Mouse (Mus musculus) E14TG2a.4 (cell line): Measurements from ENCODE around the gene Prr3.
"Not testable (repeated sequence)": the region's sequence is repeated elsewhere in the genome, so short reads cannot be mapped to it uniquely, and the experiment has no call there.

ENCODE experiments used
- H3K27me3 ChIP-seq: 2 replicates; pipeline ENCODE4 v1.6.1; 2014; ENCODE audit warnings: low read length, control low read depth; ENCODE audit not compliant: insufficient read depth
- H3K36me3 ChIP-seq: 2 replicates; pipeline ENCODE4 v1.6.1; 2014; ENCODE audit warnings: low read length, control low read depth; ENCODE audit not compliant: insufficient read depth
- H3K4me1 ChIP-seq: replicated peaks from 2 replicates; pipeline ENCODE4 v1.6.1; 2014; ENCODE audit warnings: low read depth, low read length, control low read depth
- H3K4me3 ChIP-seq: replicated peaks from 2 replicates; pipeline ENCODE4 v1.5.1; 2014; ENCODE audit warnings: mild to moderate bottlenecking, low read length
- H3K9me3 ChIP-seq: 2 replicates; pipeline ENCODE4 v1.6.1; 2014; ENCODE audit warnings: low read length, control low read depth
- CTCF ChIP-seq: conservative IDR thresholded peaks from 2 replicates; pipeline ENCODE4 v1.5.1; 2014; ENCODE audit warnings: low read length
- NANOG ChIP-seq: IDR thresholded peaks from 2 replicates; pipeline ENCODE4 v1.6.1; 2014; ENCODE audit warnings: borderline replicate concordance, low read length, mixed read lengths
- POU5F1 ChIP-seq: IDR thresholded peaks from 2 replicates; pipeline ENCODE4 v1.6.1; 2014; ENCODE audit warnings: low read length, borderline replicate concordance

Gene Prr3

DNA sequence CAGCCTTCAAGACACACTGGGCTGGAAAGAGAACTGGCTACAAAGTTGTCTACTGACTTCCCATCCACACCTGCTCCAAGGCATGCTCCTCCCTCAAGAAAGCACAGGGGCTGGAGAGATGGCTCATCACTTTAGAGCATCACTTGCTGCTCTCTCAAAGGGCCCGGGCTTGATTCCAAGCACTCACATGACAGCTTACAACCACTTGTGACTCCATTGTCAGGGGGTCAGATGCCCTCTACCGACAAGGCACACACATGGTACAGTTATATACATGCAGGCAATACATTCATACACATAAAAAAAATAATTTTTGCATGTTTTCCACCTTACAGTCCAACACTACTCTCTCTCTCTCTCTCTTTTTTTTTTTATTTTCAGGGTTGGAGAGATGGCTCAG lies 12.4 kb downstream of the Prr3 start:
- H3K9me3 ChIP-seq: no peaks in the 10 kb centered on the region
- TF ChIP-seq CTCF (no peak), POU5F1 (no peak), NANOG (no peak)
- peaks cover 84% of the 10 kb centered on the region for H3K4me1 ChIP-seq
- H3K27me3 ChIP-seq: no peaks in the 10 kb centered on the region
- H3K4me3 ChIP-seq: no peak overlapping the region
- H3K36me3 ChIP-seq: peaks cover 67% of the 10 kb centered on the region

DNA sequence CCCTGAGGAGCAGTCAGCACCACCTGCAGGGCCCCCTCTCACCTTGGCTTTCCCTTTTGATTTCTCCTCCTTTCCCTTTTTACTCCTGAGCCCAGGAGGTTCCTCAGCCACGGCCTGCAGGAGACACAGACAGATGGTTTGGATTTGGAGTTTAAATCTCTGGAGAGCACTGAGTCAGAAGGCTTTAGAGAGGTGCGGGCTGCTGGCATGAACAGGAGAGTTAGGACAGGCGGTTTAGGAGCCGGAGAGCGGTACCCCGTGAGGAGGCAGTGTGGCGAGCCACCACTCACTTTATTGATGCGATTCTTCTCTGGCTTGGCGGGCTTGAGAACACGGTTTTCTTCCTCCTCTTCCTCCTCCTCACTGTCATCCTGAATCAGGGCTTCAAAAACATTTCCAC lies 16.8 kb downstream of the Prr3 start:
- Histone ChIP-seq H3K36me3 (peaks cover 98% of the 10 kb centered on the region), H3K4me1 (peaks cover 92% of the 10 kb centered on the region), H3K4me3 (peak overlapping the region; percentile 32; the same call in 1 of the 2 replicates), H3K9me3 (no peaks in the 10 kb centered on the region), H3K27me3 (no peaks in the 10 kb centered on the region)
- no peak for TF ChIP-seq NANOG
- no peak for TF ChIP-seq POU5F1
- no peak for TF ChIP-seq CTCF

DNA sequence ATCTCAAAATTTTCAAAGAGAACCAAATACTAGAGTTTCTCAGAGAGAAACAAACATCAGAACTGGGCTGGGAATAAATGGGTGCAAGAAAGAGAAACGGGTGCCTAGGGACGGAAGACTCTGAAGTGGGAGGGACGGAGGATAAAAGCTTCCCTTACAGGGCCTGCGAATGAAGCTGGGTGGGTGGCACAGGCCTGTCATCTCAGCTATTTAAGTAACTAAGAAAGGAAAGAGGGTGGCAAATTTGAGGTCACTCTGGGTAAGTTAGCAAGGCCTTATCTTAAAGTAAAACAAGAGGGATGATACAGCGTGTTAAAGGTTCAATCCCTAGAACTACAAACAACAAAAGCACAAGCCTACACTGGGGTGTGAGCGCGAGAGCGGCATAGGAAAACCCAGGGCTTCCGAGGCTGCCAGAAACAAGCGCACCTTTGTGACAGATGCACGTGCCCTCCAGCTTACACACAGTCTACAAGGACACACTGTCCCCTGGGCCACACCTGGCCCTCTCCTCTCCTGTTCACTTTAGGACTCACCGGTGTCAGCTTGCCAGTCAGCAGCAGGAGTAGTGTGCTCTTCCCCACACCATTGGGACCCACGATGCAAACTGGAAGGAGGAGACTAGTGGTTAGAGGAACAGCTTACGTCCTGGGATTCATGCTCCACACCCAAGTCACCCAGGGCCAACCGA lies 21.4 kb downstream of the Prr3 start:
- no peak for TF ChIP-seq POU5F1
- no peaks in the 10 kb centered on the region for H3K27me3 ChIP-seq
- H3K4me1 ChIP-seq: peaks cover 65% of the 10 kb centered on the region
- H3K36me3 ChIP-seq: peaks cover 93% of the 10 kb centered on the region
- H3K4me3 ChIP-seq: no peak overlapping the region
- no peaks in the 10 kb centered on the region for H3K9me3 ChIP-seq

DNA sequence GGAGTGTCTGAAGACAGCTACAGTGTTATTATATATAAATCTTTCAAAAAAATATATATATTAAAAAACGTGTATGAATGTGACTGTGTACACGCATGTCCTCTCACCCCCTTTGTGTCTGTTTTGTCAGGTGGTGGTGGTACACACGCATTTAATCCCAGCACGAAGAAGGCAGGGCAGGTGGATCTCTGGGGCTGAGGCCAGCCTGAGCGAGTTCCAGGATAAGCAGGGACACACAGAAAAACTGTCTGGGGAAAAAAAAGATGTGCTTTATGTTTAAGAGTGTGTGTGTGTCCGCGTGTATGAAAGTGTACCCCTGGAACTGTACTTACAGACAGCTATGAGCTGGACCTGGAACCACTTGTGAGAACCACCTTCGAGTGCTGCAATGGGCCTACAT lies 25.4 kb downstream of the Prr3 start:
- peaks cover 36% of the 10 kb centered on the region for H3K4me1 ChIP-seq
- no peaks in the 10 kb centered on the region for H3K9me3 ChIP-seq
- H3K27me3 ChIP-seq: no peaks in the 10 kb centered on the region
- H3K36me3 ChIP-seq: peaks cover 53% of the 10 kb centered on the region
- no peak overlapping the region for H3K4me3 ChIP-seq
- TF ChIP-seq NANOG (no peak), CTCF (no peak), POU5F1 (no peak)

DNA sequence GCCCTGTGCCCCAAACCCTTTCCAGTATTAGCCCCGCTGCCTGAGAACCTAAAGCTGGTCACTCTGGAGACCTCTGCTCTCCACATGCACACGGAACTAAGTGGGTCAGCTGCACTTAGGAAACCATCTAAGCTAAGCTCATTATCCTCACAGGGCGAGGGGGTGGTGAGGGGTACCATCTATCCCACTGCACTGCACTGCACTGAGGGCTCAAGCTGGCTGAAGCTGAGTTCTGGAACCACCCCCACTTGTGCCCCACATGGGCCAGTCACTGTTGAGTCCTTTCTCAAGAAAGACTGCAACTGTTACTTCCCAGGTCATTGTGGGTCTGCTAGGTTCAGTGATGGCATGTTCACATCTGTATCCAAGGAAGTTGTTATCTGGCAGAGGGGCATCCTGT lies 27.5 kb downstream of the Prr3 start:
- H3K9me3 ChIP-seq, H3K27me3 ChIP-seq, H3K4me3 ChIP-seq: not testable (repeated sequence)
- Histone ChIP-seq H3K36me3 (peaks cover 32% of the 10 kb centered on the region), H3K4me1 (peaks cover 17% of the 10 kb centered on the region)

DNA sequence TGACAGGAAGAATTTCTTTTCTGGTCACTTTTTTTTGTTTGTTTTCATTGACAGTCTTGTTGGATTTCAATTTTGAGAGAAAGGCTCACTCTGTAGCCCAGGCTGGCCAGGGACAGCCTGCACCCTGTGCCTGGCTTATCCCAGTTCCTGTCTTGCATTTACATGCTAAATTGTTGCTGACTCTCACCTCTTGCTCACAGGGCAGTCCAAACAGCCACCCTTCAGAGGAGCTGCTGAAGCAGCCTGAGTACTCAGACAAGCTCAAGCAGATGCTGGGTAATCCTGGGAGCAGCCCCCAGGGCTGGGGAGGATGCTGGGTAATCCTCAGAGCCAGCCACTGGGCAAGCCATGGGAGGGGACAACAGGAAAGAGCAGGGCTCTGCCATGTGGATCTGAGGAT lies 29.1 kb downstream of the Prr3 start:
- H3K27me3 ChIP-seq, H3K4me1 ChIP-seq, H3K4me3 ChIP-seq, H3K9me3 ChIP-seq: not testable (repeated sequence)
- peaks cover 16% of the 10 kb centered on the region for H3K36me3 ChIP-seq

DNA sequence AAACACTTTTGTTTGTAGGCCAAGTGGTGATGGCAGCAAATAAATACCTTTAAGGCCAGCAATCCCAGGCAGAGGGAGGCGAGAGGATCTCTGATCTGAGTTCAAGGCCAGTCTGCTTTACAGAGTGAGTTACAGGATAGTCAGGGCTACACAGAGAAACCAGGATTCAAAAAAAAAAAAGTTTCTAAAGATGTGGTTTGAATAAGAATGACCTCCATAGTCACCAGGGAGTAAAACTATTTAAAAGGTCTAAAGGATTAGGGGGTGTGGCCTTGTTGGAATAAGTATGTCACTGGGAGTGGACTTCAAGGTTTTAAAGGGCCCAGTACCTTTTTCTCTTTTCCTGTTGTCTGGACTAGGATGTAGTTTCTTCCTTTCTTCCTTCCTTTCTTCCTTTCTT lies 40.1 kb downstream of the Prr3 start:
- peak overlapping the region; percentile 7 for H3K4me3 ChIP-seq
- no peak; the same call in 1 of the 2 replicates for TF ChIP-seq NANOG
- TF ChIP-seq POU5F1: no peak
- peaks cover 6% of the 10 kb centered on the region for H3K9me3 ChIP-seq
- H3K27me3 ChIP-seq: no peaks in the 10 kb centered on the region
- H3K4me1 ChIP-seq: peaks cover 35% of the 10 kb centered on the region
- no peaks in the 10 kb centered on the region for H3K36me3 ChIP-seq

DNA sequence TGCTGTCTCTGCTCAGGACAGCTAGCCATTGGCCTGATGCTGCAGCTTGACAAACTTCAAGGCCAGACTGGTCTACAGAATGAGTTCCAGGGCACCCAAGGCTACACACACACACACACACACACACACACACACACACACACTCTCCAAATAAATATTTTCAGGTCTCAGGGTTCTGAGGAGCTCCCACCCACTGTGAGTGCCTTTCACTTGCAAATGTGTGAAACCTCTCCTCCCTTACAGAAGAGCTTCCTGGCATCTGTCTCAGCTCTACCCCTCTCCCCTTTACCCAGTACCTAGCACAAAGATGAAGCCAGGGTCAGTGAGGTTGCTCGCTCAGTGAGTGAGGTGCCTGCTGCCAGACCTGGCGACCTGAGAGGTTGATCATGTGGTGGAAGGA lies 40.9 kb downstream of the Prr3 start:
- Histone ChIP-seq H3K9me3 (peaks cover 6% of the 10 kb centered on the region), H3K4me3 (peak overlapping the region; percentile 7; the same call in 1 of the 2 replicates), H3K27me3 (no peaks in the 10 kb centered on the region), H3K36me3 (no peaks in the 10 kb centered on the region), H3K4me1 (peaks cover 42% of the 10 kb centered on the region)
- TF ChIP-seq POU5F1 (peak; percentile 47; the same call in 1 of the 2 replicates), NANOG (no peak)

DNA sequence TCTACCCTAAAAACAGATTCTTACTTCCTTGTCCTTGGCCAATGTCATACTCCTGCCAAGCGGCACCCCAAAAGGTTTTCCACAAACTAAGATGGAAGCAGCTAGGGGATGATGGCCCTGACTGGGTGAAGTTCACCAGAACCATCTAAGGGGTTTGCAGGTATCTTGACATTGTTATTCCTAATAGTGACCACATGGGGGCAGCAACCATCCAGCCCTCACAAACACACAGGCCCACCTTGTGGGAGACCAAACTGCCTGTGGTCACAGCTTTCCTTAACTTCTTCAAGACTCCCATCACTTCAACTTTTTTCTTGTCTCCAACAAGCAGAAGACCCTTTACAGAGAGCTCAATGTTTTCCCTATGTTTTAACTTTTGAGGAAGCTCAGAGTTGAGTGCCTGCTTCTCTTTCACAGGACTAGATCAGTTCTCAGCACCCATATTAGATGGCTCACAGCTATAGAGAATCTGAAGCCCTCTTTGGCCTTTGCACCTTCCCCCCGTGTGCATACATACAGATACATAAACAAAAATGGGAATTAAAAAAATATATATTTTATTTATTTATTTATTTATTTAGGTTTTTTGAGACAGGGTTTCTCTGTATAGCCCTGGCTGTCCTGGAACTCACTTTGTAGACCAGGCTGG lies 42.2 kb downstream of the Prr3 start:
- Histone ChIP-seq H3K4me3 (no peak overlapping the region), H3K36me3 (peaks cover 1% of the 10 kb centered on the region), H3K9me3 (peaks cover 6% of the 10 kb centered on the region), H3K27me3 (no peaks in the 10 kb centered on the region), H3K4me1 (peaks cover 43% of the 10 kb centered on the region)
- no peak for TF ChIP-seq POU5F1
- peak; percentile 71 for TF ChIP-seq CTCF

DNA sequence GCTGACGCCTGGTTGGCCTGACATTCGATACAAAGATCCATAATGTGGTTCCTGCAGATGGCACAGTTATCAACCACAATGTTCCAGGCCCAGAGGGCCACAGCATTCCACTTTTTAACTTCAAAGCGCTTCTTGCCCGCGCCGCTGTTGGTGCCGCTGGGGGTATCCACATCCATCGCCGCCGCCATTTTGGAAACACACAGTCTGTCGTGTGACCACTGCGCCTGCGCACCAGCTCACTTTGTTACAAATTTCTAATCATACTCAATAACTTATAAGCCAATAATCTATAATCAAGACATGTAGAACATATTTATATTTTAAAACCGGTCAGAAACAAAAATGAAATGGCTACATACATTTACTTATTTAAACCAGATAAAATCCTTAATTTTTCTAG lies 44.3 kb downstream of the Prr3 start:
- Histone ChIP-seq H3K36me3 (peaks cover 18% of the 10 kb centered on the region), H3K4me1 (peaks cover 43% of the 10 kb centered on the region), H3K4me3 (peak overlapping the region; percentile 76)
- not testable (repeated sequence) for H3K9me3 ChIP-seq, H3K27me3 ChIP-seq
